Mouse (Mus musculus): ENCODE results near the gene Mdn1. TPM values are rescaled to one million over a fixed set of nuclear protein-coding genes. Genes with fewer than 3 reads are reported as not detected.

Gene Mdn1
- total and polyA plus RNA-seq, 3 experiments = 4.2 to 58.8 (median 34.1) TPM

DNA sequence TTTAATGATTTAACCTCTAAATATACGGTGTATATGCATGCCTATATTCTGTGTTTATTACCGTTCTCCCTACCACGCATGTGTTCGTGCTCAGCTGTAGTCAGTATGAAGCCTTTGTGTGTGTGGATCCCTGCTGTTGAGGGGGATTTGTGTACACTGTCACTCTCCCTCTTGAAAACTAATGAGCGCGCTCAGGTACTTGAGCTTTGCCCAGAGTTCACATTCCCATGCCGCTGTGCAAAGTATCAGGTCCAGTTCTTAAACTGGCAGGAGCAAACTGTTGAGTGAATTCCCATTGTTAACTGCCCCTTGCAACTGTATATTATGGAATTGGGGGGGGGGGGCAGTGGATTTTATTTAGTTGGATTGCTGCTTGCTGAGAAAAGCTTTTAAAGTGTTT, 110.6 kb downstream of the Mdn1 start:
- Histone ChIP-seq H3K4me3 (ENCODE audit: low read depth, low read length) (no peak overlapping the region), H3K9me3 (replicated peaks) (no peaks in the 10 kb centered on the region), H3K4me1 (ENCODE audit: insufficient read depth, low read depth, low read length) (peaks cover 2% of the 10 kb centered on the region; the same call in 1 of the 2 replicates), H3K36me3 (replicated peaks) (peaks cover 87% of the 10 kb centered on the region), H3K27me3 (ENCODE audit: insufficient read depth, low read length) (no peaks in the 10 kb centered on the region)
- TF ChIP-seq POLR2AphosphoS5 (IDR thresholded peaks at IDR 0.05; ENCODE audit: insufficient replicate concordance, low read depth, low read length) = no peak
- no peak for TF ChIP-seq CTCF (IDR thresholded peaks at IDR 0.05; ENCODE audit: low read depth, low read length)
- no peak for TF ChIP-seq GATA2 (IDR thresholded peaks at IDR 0.05; ENCODE audit: borderline replicate concordance, low read depth, low read length)
- TF ChIP-seq GATA1 (IDR thresholded peaks at IDR 0.05; ENCODE audit: borderline replicate concordance, low read length) = no peak
- TF ChIP-seq TAL1 (conservative IDR thresholded peaks at IDR 0.05; ENCODE audit: low read depth, low read length) = no peak
- ATAC-seq (ENCODE audit: extremely low read depth, insufficient number of reproducible peaks, low FRiP score, poor library complexity, severe bottlenecking) (no peak), DNase-seq (ENCODE audit: low spot score) (no peak)

DNA sequence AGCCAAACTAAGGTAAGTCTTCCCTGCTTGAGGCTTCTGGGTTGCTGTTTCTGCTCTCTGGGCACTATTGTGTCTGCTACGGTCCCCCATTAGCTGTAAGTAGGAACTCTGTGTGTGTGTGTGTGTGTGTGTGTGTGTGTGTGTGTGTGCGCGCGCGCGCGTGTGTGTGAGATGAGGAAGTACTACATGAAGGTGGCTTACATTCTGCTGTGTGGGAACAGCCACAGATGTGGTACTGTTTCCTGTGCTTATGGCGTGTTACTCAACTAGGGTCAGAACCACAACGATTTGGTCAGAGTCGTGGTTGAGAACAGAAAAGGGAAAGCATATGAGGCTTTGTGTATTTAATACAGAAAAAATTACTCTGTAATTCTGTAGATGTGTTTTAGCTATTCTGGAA, 111.1 kb downstream of the Mdn1 start:
- no peaks in the 10 kb centered on the region for H3K9me3 ChIP-seq (replicated peaks)
- no peak for TF ChIP-seq CTCF (IDR thresholded peaks at IDR 0.05; ENCODE audit: low read depth, low read length)
- no peak for TF ChIP-seq POLR2AphosphoS5 (IDR thresholded peaks at IDR 0.05; ENCODE audit: insufficient replicate concordance, low read depth, low read length)
- no peak for TF ChIP-seq TAL1 (conservative IDR thresholded peaks at IDR 0.05; ENCODE audit: low read depth, low read length)
- no peak for TF ChIP-seq GATA1 (IDR thresholded peaks at IDR 0.05; ENCODE audit: borderline replicate concordance, low read length)
- no peak for TF ChIP-seq GATA2 (IDR thresholded peaks at IDR 0.05; ENCODE audit: borderline replicate concordance, low read depth, low read length)
- no peak for DNase-seq (ENCODE audit: low spot score)
- H3K4me1 ChIP-seq (ENCODE audit: insufficient read depth, low read depth, low read length) = peaks cover 2% of the 10 kb centered on the region; the same call in 1 of the 2 replicates
- H3K4me3 ChIP-seq (ENCODE audit: low read depth, low read length) = no peak overlapping the region
- H3K27me3 ChIP-seq (ENCODE audit: insufficient read depth, low read length) = no peaks in the 10 kb centered on the region
- peaks cover 87% of the 10 kb centered on the region for H3K36me3 ChIP-seq (replicated peaks)
- ATAC-seq (ENCODE audit: extremely low read depth, insufficient number of reproducible peaks, low FRiP score, poor library complexity, severe bottlenecking) = no peak; the same call in 1 of the 2 replicates

DNA sequence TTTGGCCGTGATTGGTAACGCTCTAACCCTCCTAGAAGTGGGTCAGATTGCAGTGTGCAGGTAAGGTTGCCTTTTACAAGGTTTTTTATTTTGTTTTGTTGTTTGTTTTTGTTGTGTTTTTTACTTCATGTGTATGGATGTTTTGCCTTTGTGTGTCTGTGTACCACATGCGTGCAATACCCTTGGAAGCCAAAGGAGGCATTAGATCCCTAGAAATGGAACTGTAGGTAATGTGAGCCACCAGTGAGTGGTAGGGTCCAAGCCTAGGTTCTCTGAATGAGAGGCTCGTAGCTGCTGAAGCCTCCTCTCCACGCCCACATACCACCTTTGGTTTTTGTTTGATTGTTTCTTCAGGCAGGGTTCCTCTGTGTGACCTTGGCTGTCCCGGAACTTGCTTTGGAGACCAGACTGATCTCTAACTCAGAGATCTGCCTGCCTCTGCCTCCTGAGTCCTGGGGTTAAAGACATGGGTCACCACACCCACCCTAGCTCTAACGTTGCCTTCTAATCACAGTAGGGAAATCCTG, 113.4 kb downstream of the Mdn1 start:
- no peak for DNase-seq (ENCODE audit: low spot score)

DNA sequence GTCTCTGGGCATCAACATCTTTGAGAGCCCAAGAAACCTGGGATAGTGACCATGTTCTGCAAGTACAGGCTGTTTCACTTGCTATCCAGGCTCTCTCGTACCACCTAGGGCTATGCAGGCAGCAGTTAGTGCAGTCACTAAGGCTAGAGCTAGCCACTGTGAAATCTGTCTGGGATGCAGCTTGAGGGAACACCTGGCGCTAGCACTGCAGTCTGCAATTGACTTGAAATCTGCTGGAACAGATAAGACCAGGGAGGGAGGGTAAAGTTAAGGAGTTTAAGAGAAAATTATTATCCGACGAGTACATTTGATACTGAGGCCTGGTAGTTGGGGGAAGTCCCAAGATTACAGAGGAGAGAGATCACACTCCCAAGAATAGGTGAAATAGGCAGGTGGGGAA, 123.1 kb downstream of the Mdn1 start:
- no peak for DNase-seq (ENCODE audit: low spot score)
- TF ChIP-seq GATA2 (IDR thresholded peaks at IDR 0.05; ENCODE audit: borderline replicate concordance, low read depth, low read length) = no peak
- TF ChIP-seq TAL1 (conservative IDR thresholded peaks at IDR 0.05; ENCODE audit: low read depth, low read length) = no peak
- no peak for TF ChIP-seq POLR2AphosphoS5 (IDR thresholded peaks at IDR 0.05; ENCODE audit: insufficient replicate concordance, low read depth, low read length)
- TF ChIP-seq CTCF (IDR thresholded peaks at IDR 0.05; ENCODE audit: low read depth, low read length) = no peak
- H3K27me3 ChIP-seq (ENCODE audit: insufficient read depth, low read length) = no peaks in the 10 kb centered on the region
- peaks cover 7% of the 10 kb centered on the region; the same call in 1 of the 2 replicates for H3K4me1 ChIP-seq (ENCODE audit: insufficient read depth, low read depth, low read length)
- ATAC-seq (ENCODE audit: extremely low read depth, insufficient number of reproducible peaks, low FRiP score, poor library complexity, severe bottlenecking) = no peak
- no peak overlapping the region for H3K4me3 ChIP-seq (ENCODE audit: low read depth, low read length)
- H3K9me3 ChIP-seq (replicated peaks) = no peaks in the 10 kb centered on the region; the same call in 1 of the 2 replicates
- peaks cover 40% of the 10 kb centered on the region for H3K36me3 ChIP-seq (replicated peaks)

More for the DNA sequence above, 113.4 kb downstream of the Mdn1 start:
- Histone ChIP-seq H3K36me3 (replicated peaks) (peaks cover 90% of the 10 kb centered on the region), H3K9me3 (replicated peaks) (no peaks in the 10 kb centered on the region), H3K4me3 (ENCODE audit: low read depth, low read length) (no peak overlapping the region), H3K4me1 (ENCODE audit: insufficient read depth, low read depth, low read length) (peaks cover 2% of the 10 kb centered on the region; the same call in 1 of the 2 replicates), H3K27me3 (ENCODE audit: insufficient read depth, low read length) (no peaks in the 10 kb centered on the region)
- no peak for ATAC-seq (ENCODE audit: extremely low read depth, insufficient number of reproducible peaks, low FRiP score, poor library complexity, severe bottlenecking)
- 0 out of 2 replicates have a peak, but pooled peaks have one; percentile 10 for TF ChIP-seq CTCF (IDR thresholded peaks at IDR 0.05; ENCODE audit: low read depth, low read length)
- TF ChIP-seq TAL1 (conservative IDR thresholded peaks at IDR 0.05; ENCODE audit: low read depth, low read length) = no peak

DNA sequence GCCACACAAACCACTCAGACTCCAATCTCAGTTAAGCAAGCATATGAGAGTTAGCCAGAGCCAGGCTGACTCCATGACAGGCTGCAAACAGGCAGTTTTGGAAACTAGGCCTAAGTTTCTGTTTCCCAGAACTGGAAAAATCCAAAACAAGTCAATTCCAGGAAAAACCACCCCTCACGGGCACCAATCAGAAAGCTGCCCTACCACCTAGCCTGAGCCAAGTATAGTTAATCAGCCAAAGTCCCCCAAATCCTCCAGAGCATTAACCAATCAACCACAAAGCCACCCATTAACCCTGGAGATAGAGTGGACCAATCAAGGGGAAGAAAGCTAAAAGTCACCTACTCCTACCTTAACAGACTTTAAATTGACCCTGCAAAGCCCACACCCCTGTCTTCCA, 130.2 kb downstream of the Mdn1 start:
- DNase-seq (ENCODE audit: low spot score) (no peak), ATAC-seq (ENCODE audit: extremely low read depth, insufficient number of reproducible peaks, low FRiP score, poor library complexity, severe bottlenecking) (no peak)
- no peak for TF ChIP-seq GATA1 (IDR thresholded peaks at IDR 0.05; ENCODE audit: borderline replicate concordance, low read length)

DNA sequence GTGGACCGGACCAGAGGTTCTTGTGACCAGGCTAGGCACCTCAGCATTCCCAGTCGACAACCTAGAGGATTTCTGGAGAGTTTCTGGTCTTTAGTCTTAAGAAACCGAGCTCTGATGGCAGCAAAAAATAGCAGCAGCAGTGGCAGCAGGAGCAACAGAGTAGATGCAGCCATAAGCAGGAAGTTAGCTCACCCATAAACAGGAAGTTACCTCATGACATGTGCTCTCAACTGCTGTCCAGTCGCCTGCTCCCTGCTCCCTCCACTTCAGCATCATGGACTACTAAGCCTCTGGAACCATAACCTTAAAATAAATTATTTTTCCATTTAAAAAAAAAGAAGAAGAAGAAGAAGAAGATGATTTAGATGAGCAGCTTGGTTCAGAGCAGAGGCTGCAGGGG, 132.1 kb downstream of the Mdn1 start:
- H3K4me1 ChIP-seq (ENCODE audit: insufficient read depth, low read depth, low read length) = peaks cover 4% of the 10 kb centered on the region; the same call in 1 of the 2 replicates
- DNase-seq (ENCODE audit: low spot score) = no peak
- H3K4me3 ChIP-seq (ENCODE audit: low read depth, low read length) = no peak overlapping the region
- no peak for TF ChIP-seq POLR2AphosphoS5 (IDR thresholded peaks at IDR 0.05; ENCODE audit: insufficient replicate concordance, low read depth, low read length)
- no peak for TF ChIP-seq GATA1 (IDR thresholded peaks at IDR 0.05; ENCODE audit: borderline replicate concordance, low read length)
- no peak for TF ChIP-seq CTCF (IDR thresholded peaks at IDR 0.05; ENCODE audit: low read depth, low read length)
- no peak for TF ChIP-seq GATA2 (IDR thresholded peaks at IDR 0.05; ENCODE audit: borderline replicate concordance, low read depth, low read length)
- TF ChIP-seq TAL1 (conservative IDR thresholded peaks at IDR 0.05; ENCODE audit: low read depth, low read length) = no peak
- no peaks in the 10 kb centered on the region for H3K27me3 ChIP-seq (ENCODE audit: insufficient read depth, low read length)
- no peaks in the 10 kb centered on the region for H3K36me3 ChIP-seq (replicated peaks)
- no peaks in the 10 kb centered on the region for H3K9me3 ChIP-seq (replicated peaks)
- no peak for ATAC-seq (ENCODE audit: extremely low read depth, insufficient number of reproducible peaks, low FRiP score, poor library complexity, severe bottlenecking)

More for the DNA sequence above, 130.2 kb downstream of the Mdn1 start:
- Histone ChIP-seq H3K36me3 (replicated peaks) (no peaks in the 10 kb centered on the region), H3K27me3 (ENCODE audit: insufficient read depth, low read length) (no peaks in the 10 kb centered on the region), H3K4me3 (ENCODE audit: low read depth, low read length) (no peak overlapping the region), H3K4me1 (ENCODE audit: insufficient read depth, low read depth, low read length) (peaks cover 4% of the 10 kb centered on the region; the same call in 1 of the 2 replicates), H3K9me3 (replicated peaks) (no peaks in the 10 kb centered on the region)

DNA sequence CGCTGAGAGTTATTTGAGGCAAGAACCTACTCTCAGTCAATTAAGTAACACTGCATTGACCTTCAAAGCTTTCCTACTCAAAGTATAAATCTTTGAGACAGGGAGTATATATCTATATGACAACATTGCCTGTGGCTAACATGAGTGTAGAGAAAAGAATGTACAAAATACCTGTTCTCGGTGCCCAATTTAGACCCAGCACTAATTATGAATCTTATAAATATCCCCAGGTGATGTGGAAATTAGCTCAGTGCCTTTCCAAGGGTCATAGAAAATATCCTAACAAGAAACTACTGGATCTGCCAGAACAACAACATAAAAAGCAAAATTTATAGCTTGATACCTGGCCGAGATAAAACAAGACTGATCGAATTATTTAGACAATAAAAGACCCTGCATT, 142.1 kb downstream of the Mdn1 start:
- Histone ChIP-seq H3K27me3 (ENCODE audit: insufficient read depth, low read length) (no peaks in the 10 kb centered on the region), H3K4me1 (ENCODE audit: insufficient read depth, low read depth, low read length) (peaks cover 12% of the 10 kb centered on the region), H3K4me3 (ENCODE audit: low read depth, low read length) (no peak overlapping the region), H3K36me3 (replicated peaks) (peaks cover 11% of the 10 kb centered on the region), H3K9me3 (replicated peaks) (no peaks in the 10 kb centered on the region)
- ATAC-seq (ENCODE audit: extremely low read depth, insufficient number of reproducible peaks, low FRiP score, poor library complexity, severe bottlenecking) (no peak), DNase-seq (ENCODE audit: low spot score) (no peak)
- no peak for TF ChIP-seq GATA1 (IDR thresholded peaks at IDR 0.05; ENCODE audit: borderline replicate concordance, low read length)
- no peak for TF ChIP-seq CTCF (IDR thresholded peaks at IDR 0.05; ENCODE audit: low read depth, low read length)
- TF ChIP-seq TAL1 (conservative IDR thresholded peaks at IDR 0.05; ENCODE audit: low read depth, low read length) = no peak

Measured in G1E (cell line).